Mouse (Mus musculus): ENCODE results near the gene Sgip1.

DNA sequence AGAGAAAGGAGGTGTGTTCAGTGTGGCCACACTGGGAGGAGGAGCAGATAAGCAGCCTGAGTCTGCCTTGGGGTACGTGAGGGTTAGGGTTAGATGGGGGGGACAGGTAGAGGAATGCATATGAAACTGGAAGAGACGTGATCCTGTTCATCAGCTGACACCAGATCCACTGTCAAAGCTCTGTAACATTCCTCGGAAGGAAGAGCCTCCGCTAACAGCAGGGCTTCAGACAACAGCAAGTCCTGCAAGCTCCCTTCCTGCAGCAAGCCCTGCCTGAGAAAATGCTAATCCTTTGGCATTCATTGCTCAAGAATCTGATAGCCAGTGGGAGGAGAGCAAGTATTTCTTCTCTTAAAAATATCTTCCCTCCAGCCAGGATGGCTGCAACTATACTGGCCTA lies 272.4 kb downstream of the Sgip1 start:
- TF ChIP-seq CTCF (IDR thresholded peaks at IDR 0.05; ENCODE audit: borderline replicate concordance, control insufficient read depth, extremely low read depth, insufficient read depth, low read length, poor library complexity) (no peak), POLR2A (IDR thresholded peaks at IDR 0.05; ENCODE audit: control insufficient read depth, extremely low read depth, insufficient read depth, low read length, poor library complexity) (no peak)
